Mouse (Mus musculus) ES-Bruce4 (cell line): Measurements from ENCODE around the gene Hip1r.

Source experiments
- CTCF ChIP-seq: IDR thresholded peaks from one replicate; pipeline ENCODE4 v1.8.1; 2011; ENCODE audit warnings: low read depth, low read length
- POLR2A ChIP-seq: IDR thresholded peaks from one replicate; pipeline ENCODE4 v1.8.1; 2011; ENCODE audit warnings: low read length; ENCODE audit not compliant: insufficient read depth

- TF ChIP-seq POLR2A (no peak), CTCF (no peak)
Measured at GRCm38 (mm10) chr5:124012885-124013284, 39.5 kb downstream of the Hip1r start.
